Mouse (Mus musculus): ENCODE results near the gene Gm10037. TPM values are rescaled to one million over a fixed set of nuclear protein-coding genes. Genes with fewer than 3 reads are reported as not detected.
"Not testable (repeated sequence)": the region's sequence is repeated elsewhere in the genome, so short reads cannot be mapped to it uniquely, and the experiment has no call there.

Gm10037 gene
- polyA plus RNA-seq, 1 experiment, result not detected

GRCm38 (mm10) chr13:67812961-67813709 lies 17.8 kb upstream of the Gm10037 start:
- H3K79me2 ChIP-seq (ENCODE audit: control insufficient read depth, insufficient read depth), result no peaks in the 10 kb centered on the region
- no peaks in the 10 kb centered on the region for H3K36me3 ChIP-seq (ENCODE audit: control insufficient read depth, insufficient read depth)
- H3K4me3 ChIP-seq, result peak overlapping the region; percentile 33
- H3K4me2 ChIP-seq (ENCODE audit: low read depth), result peak overlapping the region; percentile 18
- TF ChIP-seq TCF12 (IDR thresholded peaks at IDR 0.05; ENCODE audit: insufficient read depth, poor library complexity, severe bottlenecking), result no peak
- no peak overlapping the region for H3ac ChIP-seq (ENCODE audit: control insufficient read depth, insufficient read length)
- H3K27me3 ChIP-seq (ENCODE audit: control insufficient read depth, insufficient read depth, insufficient read length), result no peaks in the 10 kb centered on the region

DNA sequence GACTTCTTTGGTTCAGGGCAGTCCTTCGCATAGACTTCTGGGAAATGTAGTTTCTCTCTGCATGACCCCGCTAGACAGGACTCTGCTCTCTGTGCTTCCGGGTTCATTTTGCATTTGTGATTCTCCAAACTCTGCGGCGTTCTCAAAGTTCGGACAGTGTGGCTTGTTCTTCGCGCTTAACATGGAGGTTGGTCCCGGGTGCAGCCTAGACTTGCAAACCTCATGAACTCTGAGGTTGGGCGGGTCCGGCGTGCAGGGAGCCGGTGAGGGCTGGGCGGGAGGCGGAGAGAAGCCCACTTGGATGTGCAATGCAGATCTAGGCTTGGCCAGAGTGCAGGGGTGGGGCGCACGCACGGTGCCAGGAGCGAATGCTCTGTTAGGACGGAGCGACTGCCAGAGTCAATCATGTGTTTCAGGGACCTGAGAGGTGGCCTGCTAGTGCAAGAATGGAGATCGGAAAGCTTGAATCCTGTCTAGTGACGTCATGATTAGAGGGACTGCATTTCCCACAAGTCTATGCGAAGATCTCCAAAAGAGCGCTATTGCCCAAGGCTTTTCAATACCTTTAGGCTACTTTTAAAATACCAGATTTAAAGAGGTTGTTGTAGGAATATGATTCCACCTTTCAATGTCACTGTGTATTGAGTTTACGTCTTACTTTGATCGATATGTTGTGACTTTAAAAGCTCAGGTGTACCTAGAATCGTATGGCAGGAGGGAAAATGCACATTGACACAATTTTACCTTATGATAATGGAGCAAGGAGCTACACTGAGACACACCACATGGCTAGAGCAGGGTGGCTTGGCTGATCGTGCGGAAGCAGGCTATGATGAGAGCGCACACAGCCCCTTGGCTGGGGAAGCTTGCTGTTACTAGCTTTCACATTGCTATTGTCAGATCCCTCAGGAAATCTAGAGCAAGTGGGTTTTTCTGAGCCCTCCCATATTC lies 16.9 kb upstream of the Gm10037 start, which contains the start of gene Zfp273:
Gene Zfp273, plus strand, starts transcription at position 31 of the 951 bp plus-strand sequence.
- Histone ChIP-seq H3K36me3 (ENCODE audit: control insufficient read depth, insufficient read depth) (no peaks in the 10 kb centered on the region), H3K4me3 (peak within 1 kb of the TSS; percentile 33)
- TF ChIP-seq E2F4 (IDR thresholded peaks at IDR 0.05; ENCODE audit: insufficient read depth) (no peak), REST (IDR thresholded peaks at IDR 0.05; ENCODE audit: insufficient read depth, insufficient read length) (no peak), MYOG (IDR thresholded peaks at IDR 0.05; ENCODE audit: control insufficient read depth in 1 of 3, insufficient read depth in 1 of 3, insufficient read length in 2 of 3, low read depth in 2 of 3) (no peak), CEBPB (IDR thresholded peaks at IDR 0.05; ENCODE audit: insufficient read depth, poor library complexity, severe bottlenecking) (no peak), SRF (IDR thresholded peaks at IDR 0.05; ENCODE audit: control insufficient read depth, insufficient read length, low read depth) (no peak), USF1 (IDR thresholded peaks at IDR 0.05; ENCODE audit: low read depth) (no peak), POLR2AphosphoS2 (IDR thresholded peaks at IDR 0.05; ENCODE audit: insufficient read length, low read depth) (no peak), POLR2A (IDR thresholded peaks at IDR 0.05; ENCODE audit: insufficient read length, low read depth) (no peak), TCF12 (IDR thresholded peaks at IDR 0.05; ENCODE audit: insufficient read depth, poor library complexity, severe bottlenecking) (no peak), TCF3 (IDR thresholded peaks at IDR 0.05; ENCODE audit: insufficient read length, low read depth) (no peak), MYOD1 (IDR thresholded peaks at IDR 0.05; ENCODE audit: control insufficient read depth in 1 of 3, insufficient read length in 2 of 3, low read depth in 2 of 3) (no peak), MAX (IDR thresholded peaks at IDR 0.05; ENCODE audit: low read depth) (no peak)

GRCm38 (mm10) chr13:67818636-67819035 lies 12.3 kb upstream of the Gm10037 start:
- no peak overlapping the region for H3K4me2 ChIP-seq (ENCODE audit: low read depth)
- H3K4me3 ChIP-seq, result no peak overlapping the region
- H3K27me3 ChIP-seq (ENCODE audit: control insufficient read depth, insufficient read depth, insufficient read length), result no peaks in the 10 kb centered on the region
- TF ChIP-seq CEBPB (IDR thresholded peaks at IDR 0.05; ENCODE audit: insufficient read depth, poor library complexity, severe bottlenecking) (no peak), MAX (IDR thresholded peaks at IDR 0.05; ENCODE audit: low read depth) (no peak), POLR2A (IDR thresholded peaks at IDR 0.05; ENCODE audit: insufficient read length, low read depth) (no peak), REST (IDR thresholded peaks at IDR 0.05; ENCODE audit: insufficient read depth, insufficient read length) (no peak), TCF12 (IDR thresholded peaks at IDR 0.05; ENCODE audit: insufficient read depth, poor library complexity, severe bottlenecking) (no peak), SRF (IDR thresholded peaks at IDR 0.05; ENCODE audit: control insufficient read depth, insufficient read length, low read depth) (no peak), E2F4 (IDR thresholded peaks at IDR 0.05; ENCODE audit: insufficient read depth) (no peak)
- no peaks in the 10 kb centered on the region for H3K36me3 ChIP-seq (ENCODE audit: control insufficient read depth, insufficient read depth)
- H3K79me2 ChIP-seq (ENCODE audit: control insufficient read depth, insufficient read depth), result no peaks in the 10 kb centered on the region
- no peak overlapping the region for H3ac ChIP-seq (ENCODE audit: control insufficient read depth, insufficient read length)

More for the DNA sequence above, 16.9 kb upstream of the Gm10037 start, which contains the start of gene Zfp273:
- Histone ChIP-seq H3K79me2 (ENCODE audit: control insufficient read depth, insufficient read depth) (no peaks in the 10 kb centered on the region), H3K27me3 (ENCODE audit: control insufficient read depth, insufficient read depth, insufficient read length) (no peaks in the 10 kb centered on the region), H3ac (ENCODE audit: control insufficient read depth, insufficient read length) (no peak within 1 kb of the TSS), H3K4me2 (ENCODE audit: low read depth) (peak within 1 kb of the TSS; percentile 79)

DNA sequence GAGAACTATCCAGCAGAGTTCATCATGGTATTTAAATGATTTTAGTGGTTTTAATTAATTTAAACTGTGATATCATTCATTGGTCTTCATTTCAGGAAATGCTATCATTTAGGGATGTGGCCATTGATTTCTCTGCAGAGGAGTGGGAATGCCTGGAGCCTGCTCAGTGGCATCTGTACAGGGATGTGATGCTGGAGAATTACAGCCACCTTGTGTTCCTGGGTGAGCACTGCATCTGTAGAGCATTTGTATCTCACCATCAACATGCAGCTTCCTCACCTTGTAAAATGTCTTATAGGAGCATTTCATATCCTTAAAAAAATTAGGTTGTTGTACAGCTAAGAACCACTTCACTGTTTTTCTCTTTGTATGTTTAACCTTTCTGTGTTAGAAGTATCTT lies 2.2 kb downstream of the Gm10037 start:
- H3K4me3 ChIP-seq; H3K27me3 ChIP-seq (ENCODE audit: control insufficient read depth, insufficient read depth, insufficient read length); H3K79me2 ChIP-seq (ENCODE audit: control insufficient read depth, insufficient read depth); H3ac ChIP-seq (ENCODE audit: control insufficient read depth, insufficient read length); H3K4me2 ChIP-seq (ENCODE audit: low read depth); H3K36me3 ChIP-seq (ENCODE audit: control insufficient read depth, insufficient read depth): not testable (repeated sequence)

DNA sequence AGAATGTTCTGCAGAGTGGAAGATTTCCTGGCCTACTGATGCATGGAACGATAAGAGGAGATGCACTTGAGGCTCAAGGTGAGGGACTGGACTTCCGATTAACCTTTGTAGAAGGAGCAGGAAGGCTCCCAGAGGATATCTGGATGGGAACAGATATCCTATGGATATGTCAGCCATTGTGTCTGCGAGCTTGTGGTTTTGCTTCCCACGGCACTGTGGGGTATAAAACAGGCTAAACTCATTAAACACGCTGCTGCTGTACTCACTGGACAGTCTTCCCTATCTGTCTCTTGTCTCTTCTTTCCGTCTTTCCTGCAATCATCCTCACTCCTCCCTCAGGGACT lies 12.8 kb downstream of the Gm10037 start:
- TF ChIP-seq POLR2A (IDR thresholded peaks at IDR 0.05; ENCODE audit: insufficient read length, low read depth) (no peak), MAX (IDR thresholded peaks at IDR 0.05; ENCODE audit: low read depth) (no peak), USF1 (IDR thresholded peaks at IDR 0.05; ENCODE audit: low read depth) (no peak), TCF3 (IDR thresholded peaks at IDR 0.05; ENCODE audit: insufficient read length, low read depth) (no peak), TCF12 (IDR thresholded peaks at IDR 0.05; ENCODE audit: insufficient read depth, poor library complexity, severe bottlenecking) (no peak), POLR2AphosphoS2 (IDR thresholded peaks at IDR 0.05; ENCODE audit: insufficient read length, low read depth) (no peak), CEBPB (IDR thresholded peaks at IDR 0.05; ENCODE audit: insufficient read depth, poor library complexity, severe bottlenecking) (no peak), MYOG (IDR thresholded peaks at IDR 0.05; ENCODE audit: control insufficient read depth in 1 of 3, insufficient read depth in 1 of 3, insufficient read length in 2 of 3, low read depth in 2 of 3) (no peak), REST (IDR thresholded peaks at IDR 0.05; ENCODE audit: insufficient read depth, insufficient read length) (no peak), SRF (IDR thresholded peaks at IDR 0.05; ENCODE audit: control insufficient read depth, insufficient read length, low read depth) (no peak), E2F4 (IDR thresholded peaks at IDR 0.05; ENCODE audit: insufficient read depth) (no peak), MYOD1 (IDR thresholded peaks at IDR 0.05; ENCODE audit: control insufficient read depth in 1 of 3, insufficient read length in 2 of 3, low read depth in 2 of 3) (no peak)
- Histone ChIP-seq H3K4me3 (no peak overlapping the region), H3K36me3 (ENCODE audit: control insufficient read depth, insufficient read depth) (no peaks in the 10 kb centered on the region), H3K4me2 (ENCODE audit: low read depth) (peak overlapping the region; percentile 70), H3K79me2 (ENCODE audit: control insufficient read depth, insufficient read depth) (no peaks in the 10 kb centered on the region), H3ac (ENCODE audit: control insufficient read depth, insufficient read length) (no peak overlapping the region), H3K27me3 (ENCODE audit: control insufficient read depth, insufficient read depth, insufficient read length) (no peaks in the 10 kb centered on the region)
